Mouse (Mus musculus): Measurements from ENCODE around the gene Litaf.

GRCm38 (mm10) chr16:11062794-11063721, 2.9 kb downstream of the Litaf start:
- TF ChIP-seq CTCF (IDR thresholded peaks at IDR 0.05; ENCODE audit: borderline replicate concordance, control insufficient read depth, extremely low read depth, insufficient read depth, low read length, poor library complexity) (no peak), POLR2A (IDR thresholded peaks at IDR 0.05; ENCODE audit: control insufficient read depth, extremely low read depth, insufficient read depth, low read length, poor library complexity) (no peak)

All from thymus, adult 2 months (tissue).